Mouse (Mus musculus): ENCODE data around the gene Il1f10.

Gene Il1f10

GRCm38 (mm10) chr2:24290896-24291295, at the start of gene Il1f10:
Gene Il1f10, plus strand, starts transcription at chr2:24291196.
- no peak for DNase-seq

- DNase-seq = no peak
These were observed 23.5 kb upstream of the Il1f10 start for GRCm38 (mm10) chr2:24267503-24267902.

- DNase-seq = no peak
These were observed 17.4 kb upstream of the Il1f10 start for GRCm38 (mm10) chr2:24273619-24274018.

- DNase-seq = no peak
These were observed 15.8 kb upstream of the Il1f10 start for GRCm38 (mm10) chr2:24275146-24275545.

- no peak for DNase-seq
These were observed 14.3 kb upstream of the Il1f10 start, which contains the start of gene Il1f5 for GRCm38 (mm10) chr2:24276654-24277053. Gene Il1f5, plus strand, starts transcription at chr2:24276954.

GRCm38 (mm10) chr2:24294616-24295015, 3.6 kb downstream of the Il1f10 start:
- no peak for DNase-seq

- DNase-seq = peak; percentile 24 to 61
These were observed 5.8 kb downstream of the Il1f10 start for GRCm38 (mm10) chr2:24296837-24297236.

- no peak for DNase-seq
These were observed 20.5 kb downstream of the Il1f10 start for GRCm38 (mm10) chr2:24311302-24312001.

GRCm38 (mm10) chr2:24316919-24317318, 25.9 kb downstream of the Il1f10 start:
- DNase-seq = no peak

GRCm38 (mm10) chr2:24317919-24318598, 27.1 kb downstream of the Il1f10 start:
- DNase-seq = no peak

- peak; percentile 19 to 25 for DNase-seq
These were observed 44.3 kb downstream of the Il1f10 start for GRCm38 (mm10) chr2:24335333-24335732.

GRCm38 (mm10) chr2:24336545-24336944, 45.5 kb downstream of the Il1f10 start, which contains the start of gene Il1rn:
Gene Il1rn, plus strand, starts transcription at chr2:24336853.
- no peak for DNase-seq

- DNase-seq = no peak
These were observed 50.4 kb downstream of the Il1f10 start for GRCm38 (mm10) chr2:24341395-24341885.

Data from kidney, postnatal 36 days (tissue).